Mouse (Mus musculus): ENCODE data around the gene Stk17b. TPM values are rescaled to one million over a fixed set of nuclear protein-coding genes. Genes with fewer than 3 reads are reported as not detected.

Gene Stk17b
- polyA plus RNA-seq, 1 experiment: 25.2 TPM

GRCm38 (mm10) chr1:53795591-53795990, 10.6 kb upstream of the Stk17b start:
- no peak overlapping the region for H3K4me3 ChIP-seq (replicated peaks; ENCODE audit: insufficient read depth, low read depth, low read length)
- TF ChIP-seq POLR2A (IDR thresholded peaks at IDR 0.05; ENCODE audit: borderline replicate concordance, insufficient read depth, low read length) (no peak), CTCF (IDR thresholded peaks at IDR 0.05; ENCODE audit: borderline replicate concordance, insufficient read depth, low read depth, low read length) (no peak)
- WGBS: 74% methylated on average over 4 of the region's 4 CpGs
- no peak for DNase-seq
- no peaks in the 10 kb centered on the region for H3K27me3 ChIP-seq (ENCODE audit: control insufficient read depth, insufficient read depth, low read length)
- no peaks in the 10 kb centered on the region for H3K4me1 ChIP-seq (ENCODE audit: control insufficient read depth, insufficient read depth, low read length)
- H3K27ac ChIP-seq (ENCODE audit: insufficient read depth, low read length): no peak overlapping the region

GRCm38 (mm10) chr1:53795081-53795480, 10.1 kb upstream of the Stk17b start:
- 95% methylated on average over 5 of the region's 5 CpGs for WGBS

GRCm38 (mm10) chr1:53794279-53794678, 9.3 kb upstream of the Stk17b start:
- TF ChIP-seq CTCF (IDR thresholded peaks at IDR 0.05; ENCODE audit: borderline replicate concordance, insufficient read depth, low read depth, low read length) (no peak), POLR2A (IDR thresholded peaks at IDR 0.05; ENCODE audit: borderline replicate concordance, insufficient read depth, low read length) (no peak)
- H3K27ac ChIP-seq (ENCODE audit: insufficient read depth, low read length): no peak overlapping the region
- WGBS: 85% methylated on average over 2 of the region's 2 CpGs

More at GRCm38 (mm10) chr1:53795081-53795480, 10.1 kb upstream of the Stk17b start:
- TF ChIP-seq POLR2A (IDR thresholded peaks at IDR 0.05; ENCODE audit: borderline replicate concordance, insufficient read depth, low read length) (no peak), CTCF (IDR thresholded peaks at IDR 0.05; ENCODE audit: borderline replicate concordance, insufficient read depth, low read depth, low read length) (no peak)
- H3K4me1 ChIP-seq (ENCODE audit: control insufficient read depth, insufficient read depth, low read length): no peaks in the 10 kb centered on the region
- no peak overlapping the region for H3K4me3 ChIP-seq (replicated peaks; ENCODE audit: insufficient read depth, low read depth, low read length)
- no peak overlapping the region for H3K27ac ChIP-seq (ENCODE audit: insufficient read depth, low read length)
- DNase-seq: no peak
- H3K27me3 ChIP-seq (ENCODE audit: control insufficient read depth, insufficient read depth, low read length): no peaks in the 10 kb centered on the region

GRCm38 (mm10) chr1:53791343-53791742, 6.3 kb upstream of the Stk17b start:
- WGBS: 76% methylated on average over 2 of the region's 2 CpGs

More at GRCm38 (mm10) chr1:53794279-53794678, 9.3 kb upstream of the Stk17b start:
- no peak for DNase-seq
- H3K27me3 ChIP-seq (ENCODE audit: control insufficient read depth, insufficient read depth, low read length): no peaks in the 10 kb centered on the region
- H3K4me3 ChIP-seq (replicated peaks; ENCODE audit: insufficient read depth, low read depth, low read length): no peak overlapping the region
- no peaks in the 10 kb centered on the region for H3K4me1 ChIP-seq (ENCODE audit: control insufficient read depth, insufficient read depth, low read length)

GRCm38 (mm10) chr1:53784291-53784720, 718 bp downstream of the Stk17b start:
- WGBS: 3% methylated on average over 17 of the region's 17 CpGs
- peak overlapping the region; percentile 63 for H3K4me3 ChIP-seq (replicated peaks; ENCODE audit: insufficient read depth, low read depth, low read length)
- TF ChIP-seq CTCF (IDR thresholded peaks at IDR 0.05; ENCODE audit: borderline replicate concordance, insufficient read depth, low read depth, low read length): no peak
- TF ChIP-seq POLR2A (IDR thresholded peaks at IDR 0.05; ENCODE audit: borderline replicate concordance, insufficient read depth, low read length): no peak
- no peaks in the 10 kb centered on the region; the same call in 1 of the 2 replicates for H3K27me3 ChIP-seq (ENCODE audit: control insufficient read depth, insufficient read depth, low read length)
- H3K4me1 ChIP-seq (ENCODE audit: control insufficient read depth, insufficient read depth, low read length): no peaks in the 10 kb centered on the region
- DNase-seq: peak in 1 of 2 experiments; percentile 12
- H3K27ac ChIP-seq (ENCODE audit: insufficient read depth, low read length): no peak overlapping the region

More at GRCm38 (mm10) chr1:53791343-53791742, 6.3 kb upstream of the Stk17b start:
- TF ChIP-seq POLR2A (IDR thresholded peaks at IDR 0.05; ENCODE audit: borderline replicate concordance, insufficient read depth, low read length) (no peak), CTCF (IDR thresholded peaks at IDR 0.05; ENCODE audit: borderline replicate concordance, insufficient read depth, low read depth, low read length) (no peak)
- H3K27ac ChIP-seq (ENCODE audit: insufficient read depth, low read length): no peak overlapping the region
- H3K27me3 ChIP-seq (ENCODE audit: control insufficient read depth, insufficient read depth, low read length): no peaks in the 10 kb centered on the region
- H3K4me1 ChIP-seq (ENCODE audit: control insufficient read depth, insufficient read depth, low read length): no peaks in the 10 kb centered on the region
- no peak for DNase-seq
- H3K4me3 ChIP-seq (replicated peaks; ENCODE audit: insufficient read depth, low read depth, low read length): no peak overlapping the region

- Histone ChIP-seq H3K4me1 (ENCODE audit: control insufficient read depth, insufficient read depth, low read length) (no peaks in the 10 kb centered on the region), H3K27me3 (ENCODE audit: control insufficient read depth, insufficient read depth, low read length) (no peaks in the 10 kb centered on the region; the same call in 1 of the 2 replicates), H3K27ac (ENCODE audit: insufficient read depth, low read length) (no peak overlapping the region), H3K4me3 (replicated peaks; ENCODE audit: insufficient read depth, low read depth, low read length) (no peak overlapping the region)
- TF ChIP-seq POLR2A (IDR thresholded peaks at IDR 0.05; ENCODE audit: borderline replicate concordance, insufficient read depth, low read length): no peak
- no peak for TF ChIP-seq CTCF (IDR thresholded peaks at IDR 0.05; ENCODE audit: borderline replicate concordance, insufficient read depth, low read depth, low read length)
- no peak for DNase-seq
- 96% methylated on average over 1 of the region's 1 CpGs for whole genome bisulfite sequencing
These were observed 2.1 kb downstream of the Stk17b start for GRCm38 (mm10) chr1:53782956-53783355.

- H3K4me3 ChIP-seq (replicated peaks; ENCODE audit: insufficient read depth, low read depth, low read length): no peak overlapping the region
- no peak for DNase-seq
- TF ChIP-seq POLR2A (IDR thresholded peaks at IDR 0.05; ENCODE audit: borderline replicate concordance, insufficient read depth, low read length) (no peak), CTCF (IDR thresholded peaks at IDR 0.05; ENCODE audit: borderline replicate concordance, insufficient read depth, low read depth, low read length) (no peak)
- WGBS: 85% methylated on average over 3 of the region's 3 CpGs
- no peaks in the 10 kb centered on the region for H3K4me1 ChIP-seq (ENCODE audit: control insufficient read depth, insufficient read depth, low read length)
- H3K27ac ChIP-seq (ENCODE audit: insufficient read depth, low read length): no peak overlapping the region
- H3K27me3 ChIP-seq (ENCODE audit: control insufficient read depth, insufficient read depth, low read length): no peaks in the 10 kb centered on the region; the same call in 1 of the 2 replicates
These were observed 2.9 kb downstream of the Stk17b start for GRCm38 (mm10) chr1:53782079-53782478.

- Histone ChIP-seq H3K27me3 (ENCODE audit: control insufficient read depth, insufficient read depth, low read length) (no peaks in the 10 kb centered on the region; the same call in 1 of the 2 replicates), H3K4me3 (replicated peaks; ENCODE audit: insufficient read depth, low read depth, low read length) (no peak overlapping the region), H3K4me1 (ENCODE audit: control insufficient read depth, insufficient read depth, low read length) (no peaks in the 10 kb centered on the region), H3K27ac (ENCODE audit: insufficient read depth, low read length) (no peak overlapping the region)
- 81% methylated on average over 1 of the region's 1 CpGs for WGBS
- no peak for DNase-seq
- TF ChIP-seq CTCF (IDR thresholded peaks at IDR 0.05; ENCODE audit: borderline replicate concordance, insufficient read depth, low read depth, low read length) (no peak), POLR2A (IDR thresholded peaks at IDR 0.05; ENCODE audit: borderline replicate concordance, insufficient read depth, low read length) (no peak)
These were observed 3.7 kb downstream of the Stk17b start for GRCm38 (mm10) chr1:53781311-53781710.

Data from cerebellum, adult 2 months (tissue).